Mouse (Mus musculus): ENCODE data around the gene Usf2.
"Not testable (repeated sequence)": the region's sequence is repeated elsewhere in the genome, so short reads cannot be mapped to it uniquely, and the experiment has no call there.

Gene Usf2

GRCm38 (mm10) chr7:30957367-30957783 is 772 bp upstream of the Usf2 start:
- peak; percentile 94 for DNase-seq

DNA sequence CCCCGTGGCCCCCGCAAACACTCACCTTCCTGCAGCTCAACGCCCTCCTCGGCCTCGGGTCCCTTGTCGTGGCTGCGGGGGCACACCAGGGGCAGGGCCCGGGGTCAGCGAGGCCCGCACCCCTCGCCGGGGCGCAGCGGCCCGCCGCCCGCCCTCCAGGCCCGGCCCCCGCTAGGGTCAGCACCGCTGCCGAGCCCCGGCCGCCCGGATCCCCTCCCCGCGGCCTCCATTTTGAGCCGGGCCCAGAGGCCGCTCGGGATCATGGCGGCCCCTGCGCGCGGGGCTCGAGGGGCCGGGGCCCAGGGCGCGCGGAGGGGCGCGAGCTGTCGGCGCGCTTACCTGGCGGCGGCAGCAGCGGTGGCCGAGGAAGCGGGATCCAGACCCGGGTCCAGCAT is 249 bp downstream of the Usf2 start:
- no peak for DNase-seq

GRCm38 (mm10) chr7:30955584-30956356 is 833 bp downstream of the Usf2 start:
- peak; percentile 95 for DNase-seq

DNA sequence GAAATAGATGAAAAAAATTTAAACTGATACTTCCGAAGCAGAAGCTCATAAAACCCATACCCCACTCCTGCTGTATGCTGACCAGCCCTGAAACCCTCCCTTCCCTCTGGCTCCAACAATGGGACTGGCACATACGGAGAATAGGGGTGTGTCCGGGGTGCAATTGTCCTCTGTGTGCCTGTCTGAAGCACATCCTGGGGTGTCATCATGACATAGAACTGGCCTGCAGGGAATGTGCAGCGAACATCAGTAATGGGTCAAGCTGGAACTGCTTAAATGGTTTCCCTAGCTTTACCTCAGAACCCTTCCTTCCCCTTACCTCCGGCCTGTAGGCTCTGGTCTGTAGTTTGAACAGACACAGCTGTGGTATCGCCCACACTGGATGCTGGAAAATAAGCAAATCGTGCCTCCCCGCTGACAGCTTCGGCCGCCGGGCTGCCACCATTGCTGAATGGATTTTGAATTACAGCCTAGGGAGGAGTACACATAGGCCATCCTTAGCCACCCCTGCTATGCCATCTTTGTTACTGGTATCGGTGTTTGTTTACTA is 1.6 kb downstream of the Usf2 start:
- no peak for DNase-seq

DNA sequence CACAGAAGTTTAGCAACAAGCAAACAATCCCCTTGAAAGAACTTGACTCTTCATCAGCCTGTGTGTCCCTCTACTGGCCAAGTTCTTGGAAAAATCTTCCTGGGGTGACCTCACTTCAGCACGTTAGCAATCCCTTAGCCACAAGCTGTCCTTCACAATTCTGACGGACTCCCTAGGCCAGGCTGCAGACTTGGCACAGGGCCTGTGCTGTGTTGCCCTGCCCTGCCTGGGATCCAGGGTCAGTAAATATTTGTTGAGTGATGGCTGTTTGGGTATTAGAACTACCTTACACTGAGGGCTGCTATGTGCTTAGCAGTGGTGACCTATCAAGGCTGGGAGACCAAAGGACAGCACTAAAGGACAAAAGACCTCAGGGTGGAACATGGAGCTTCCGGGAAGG is 2.6 kb downstream of the Usf2 start:
- peak; percentile 33 for DNase-seq

- DNase-seq = no peak
Observed at GRCm38 (mm10) chr7:30953459-30953858, 3.1 kb downstream of the Usf2 start.

DNA sequence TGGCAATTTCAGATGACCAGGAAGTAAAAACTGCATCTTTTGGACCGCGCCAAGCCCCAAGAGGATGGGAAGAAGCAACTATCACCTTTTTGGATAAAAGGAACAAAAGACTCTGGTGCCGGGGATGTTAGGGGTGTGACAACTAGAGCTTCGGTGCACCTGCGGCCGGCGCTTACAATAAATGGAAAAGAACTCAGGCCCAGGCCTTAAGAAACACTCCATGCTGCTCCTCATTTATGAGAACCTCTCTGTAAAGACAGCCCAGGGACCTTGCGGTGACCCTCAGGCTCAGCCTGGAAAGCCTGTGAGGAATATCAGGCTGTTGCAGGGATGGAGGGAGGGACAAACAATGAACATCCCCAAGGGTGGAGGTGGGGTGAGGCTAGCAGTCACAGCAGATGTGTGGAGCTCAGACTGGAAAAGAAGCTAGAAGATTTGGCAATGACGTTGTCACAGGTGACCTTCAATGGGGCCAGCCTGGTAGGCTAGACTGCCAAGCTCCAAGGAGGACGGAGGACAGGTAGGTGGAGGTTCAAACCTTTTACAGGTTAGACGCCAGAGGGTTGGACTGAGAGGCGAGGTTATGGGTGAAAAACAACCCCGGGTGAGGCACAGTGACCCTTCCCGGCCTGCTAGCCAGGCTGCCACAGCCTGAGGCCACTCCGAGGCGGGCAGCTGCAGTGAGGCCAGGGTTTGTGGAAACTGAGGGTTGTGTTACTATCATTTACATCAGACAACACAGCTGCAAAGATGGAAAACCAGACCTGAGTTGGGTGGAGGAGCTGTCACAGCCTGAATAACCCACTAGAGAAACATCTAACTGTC is 4.0 kb downstream of the Usf2 start:
- DNase-seq = no peak

- not testable (repeated sequence) for DNase-seq
Observed at GRCm38 (mm10) chr7:30949902-30950301, 6.7 kb downstream of the Usf2 start.

DNA sequence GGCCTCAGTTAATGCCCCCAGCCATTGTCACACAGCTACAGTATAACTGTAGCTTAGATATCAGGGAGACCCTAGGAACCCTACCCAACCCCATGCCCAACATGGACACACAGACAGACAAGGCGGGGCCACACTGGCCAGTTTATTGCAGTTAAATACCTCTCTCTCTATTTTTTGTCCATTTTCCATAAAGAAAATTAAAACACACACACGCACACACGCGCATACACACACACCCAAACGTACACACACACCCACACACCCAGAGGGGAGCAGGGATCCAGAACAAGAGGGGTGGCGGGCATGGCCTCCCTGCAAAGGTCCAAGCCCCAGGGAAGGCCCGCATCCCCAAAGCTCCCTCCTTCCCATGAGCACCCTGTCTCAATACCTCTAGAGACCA is 10.7 kb downstream of the Usf2 start:
- no peak for DNase-seq

DNA sequence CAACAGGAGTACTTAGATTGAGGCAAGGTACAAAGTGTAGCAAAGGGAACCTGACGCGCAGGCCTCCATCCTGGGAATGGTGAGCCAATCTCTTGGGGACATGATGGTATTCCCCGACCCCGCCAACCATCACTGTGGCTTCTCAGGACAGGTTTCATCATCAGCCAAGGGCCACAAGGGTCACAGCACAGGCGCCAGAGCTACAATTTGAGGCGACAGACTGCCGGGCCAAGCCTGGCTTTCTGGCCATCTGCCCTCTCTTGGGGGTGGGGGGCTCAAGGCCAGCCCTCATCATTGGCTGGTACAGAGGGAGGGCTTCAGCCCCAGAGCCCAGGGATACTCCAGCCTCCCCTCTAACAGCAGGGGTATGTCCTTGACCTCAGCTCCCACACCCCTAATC is 11.1 kb downstream of the Usf2 start:
- not testable (repeated sequence) for DNase-seq

DNA sequence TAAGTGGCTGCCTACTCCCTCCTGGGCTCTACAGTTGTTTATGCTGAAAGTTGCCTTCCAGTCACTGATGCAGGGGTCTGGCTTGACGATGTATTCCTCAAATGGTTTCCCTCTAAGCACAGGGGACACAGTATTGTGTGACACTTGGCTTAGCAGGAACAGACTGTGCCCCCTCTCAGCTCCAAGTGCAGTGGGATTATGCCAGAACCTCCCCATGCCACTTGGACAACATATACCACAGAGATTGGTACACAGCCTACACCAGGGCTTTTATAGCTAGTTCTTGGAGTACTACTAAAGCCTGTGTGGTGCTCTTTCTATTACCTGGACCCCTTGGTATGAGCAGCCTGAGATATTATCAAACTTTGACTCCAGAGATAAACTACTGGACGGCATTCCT is 11.9 kb downstream of the Usf2 start:
- not testable (repeated sequence) for DNase-seq

GRCm38 (mm10) chr7:30943909-30944635 is 12.5 kb downstream of the Usf2 start, which contains the start of gene Hamp:
TSS of gene Hamp (minus strand) at chr7:30944032.
- DNase-seq = no peak

GRCm38 (mm10) chr7:30942365-30942764 is 14.2 kb downstream of the Usf2 start:
- not testable (repeated sequence) for DNase-seq

DNA sequence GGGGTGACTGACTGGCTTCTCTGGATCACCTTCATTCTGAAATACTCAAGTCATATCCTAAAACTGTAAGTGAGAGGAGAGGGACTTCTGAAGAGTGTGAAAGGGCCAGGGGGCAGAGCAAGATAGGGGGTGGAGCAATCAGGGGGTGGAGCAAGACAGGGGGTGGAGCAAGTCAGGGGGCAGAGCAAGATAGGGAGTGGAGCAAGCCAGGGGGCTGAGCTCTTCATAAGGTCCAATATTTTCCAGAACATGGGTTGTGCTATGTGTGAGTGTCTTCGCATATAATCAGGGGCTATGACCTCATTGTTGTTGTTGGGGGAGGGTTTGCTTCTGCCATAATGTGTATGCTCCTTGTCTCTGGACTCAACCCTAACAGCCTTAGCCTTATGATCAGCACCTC is 16.5 kb downstream of the Usf2 start:
- DNase-seq = not testable (repeated sequence)

DNA sequence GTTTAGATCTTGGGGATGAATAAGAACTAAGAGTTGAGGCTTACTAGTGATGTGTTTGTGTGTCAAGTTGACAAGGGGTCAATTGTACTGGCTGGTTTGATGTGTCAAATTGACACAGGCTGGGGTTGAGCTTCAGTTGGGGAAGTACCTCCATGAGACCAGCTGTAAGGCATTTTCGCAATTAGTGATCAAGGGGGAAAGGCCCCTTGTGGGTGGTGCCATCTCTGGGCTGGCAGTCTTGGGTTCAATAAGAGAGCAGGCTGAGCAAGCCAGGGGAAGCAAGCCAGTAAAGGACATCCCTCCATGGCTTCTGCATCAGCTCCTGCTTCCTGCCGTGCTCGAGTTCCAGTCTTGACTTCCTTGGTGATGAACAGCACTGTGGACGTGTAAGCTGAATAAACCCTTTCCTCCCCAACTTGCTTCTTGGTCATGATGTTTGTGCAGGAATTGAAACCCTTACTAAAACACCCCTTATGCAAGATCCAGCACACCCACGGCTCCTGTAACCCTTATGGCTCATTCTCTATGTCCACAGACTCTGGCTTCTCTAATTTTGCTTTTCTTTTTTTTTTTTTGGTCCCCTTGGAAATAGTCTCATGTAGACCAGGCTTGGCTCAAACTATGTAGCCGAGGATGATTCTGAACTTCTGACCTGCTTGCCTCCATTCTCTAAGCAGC is 21.0 kb downstream of the Usf2 start:
- DNase-seq = not testable (repeated sequence)

- not testable (repeated sequence) for DNase-seq
Observed at GRCm38 (mm10) chr7:30924581-30924980, 32.0 kb downstream of the Usf2 start, which contains the start of gene Hamp2. TSS of gene Hamp2 (minus strand) at chr7:30924681.

DNA sequence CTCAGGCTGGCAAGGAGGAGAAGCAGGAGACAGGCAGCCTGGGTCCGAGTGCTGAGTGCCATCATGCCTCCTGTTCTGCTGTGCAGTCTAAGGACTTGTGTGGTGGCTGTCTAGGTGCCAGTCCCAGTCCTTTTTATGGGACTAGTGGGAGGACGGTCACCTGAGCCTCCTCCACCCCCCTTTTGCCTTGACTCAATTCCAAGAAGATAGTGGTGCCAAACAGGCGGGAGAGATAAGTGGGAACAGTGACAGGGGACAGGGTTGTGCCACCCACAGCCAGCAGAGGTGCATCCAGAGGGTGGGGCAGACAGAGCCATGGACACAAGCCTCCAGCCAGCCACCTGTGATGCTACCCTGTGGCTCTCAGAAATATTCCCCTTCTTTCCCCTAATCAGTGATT is 32.5 kb downstream of the Usf2 start:
- no peak for DNase-seq

DNA sequence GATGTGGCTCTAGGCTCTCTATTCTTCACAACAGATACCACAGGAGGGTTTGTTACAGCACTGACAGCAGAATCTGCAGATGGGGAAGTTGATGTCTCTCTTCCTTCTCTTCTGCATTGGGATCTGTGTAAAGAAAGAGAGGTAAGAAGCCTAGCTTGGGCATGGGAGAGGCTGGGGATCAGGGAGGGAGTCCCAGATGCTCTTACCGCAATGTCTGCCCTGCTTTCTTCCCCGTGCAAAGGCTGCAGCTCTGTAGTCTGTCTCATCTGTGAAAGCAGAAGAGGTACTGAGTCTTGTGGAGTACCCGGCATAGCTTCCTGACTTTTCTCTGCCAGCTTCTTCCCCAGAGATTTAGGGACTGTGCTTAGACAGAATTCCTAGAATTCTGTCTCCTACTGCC is 34.1 kb downstream of the Usf2 start:
- not testable (repeated sequence) for DNase-seq

GRCm38 (mm10) chr7:30920217-30920616 is 36.4 kb downstream of the Usf2 start:
- peak; percentile 38 for DNase-seq

DNA sequence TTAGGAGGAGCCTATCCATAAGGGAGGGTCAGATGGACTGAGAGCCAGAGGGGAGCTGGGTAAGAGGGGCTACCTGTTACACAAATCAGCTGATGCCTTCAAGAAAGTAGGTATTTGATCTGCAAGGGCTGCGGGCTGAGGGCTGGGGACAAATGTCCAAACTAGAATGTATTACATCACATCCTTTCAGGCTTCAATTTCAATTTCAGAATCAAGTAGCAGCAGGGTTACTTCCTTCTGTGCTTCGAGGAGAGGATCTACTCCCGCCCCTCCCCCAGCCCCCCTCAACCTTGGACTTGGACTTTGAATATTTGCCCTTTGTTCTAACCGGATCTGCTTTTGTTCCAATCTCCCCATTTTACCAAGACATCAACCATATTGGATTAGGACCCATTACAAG is 39.4 kb downstream of the Usf2 start:
- DNase-seq = no peak

DNA sequence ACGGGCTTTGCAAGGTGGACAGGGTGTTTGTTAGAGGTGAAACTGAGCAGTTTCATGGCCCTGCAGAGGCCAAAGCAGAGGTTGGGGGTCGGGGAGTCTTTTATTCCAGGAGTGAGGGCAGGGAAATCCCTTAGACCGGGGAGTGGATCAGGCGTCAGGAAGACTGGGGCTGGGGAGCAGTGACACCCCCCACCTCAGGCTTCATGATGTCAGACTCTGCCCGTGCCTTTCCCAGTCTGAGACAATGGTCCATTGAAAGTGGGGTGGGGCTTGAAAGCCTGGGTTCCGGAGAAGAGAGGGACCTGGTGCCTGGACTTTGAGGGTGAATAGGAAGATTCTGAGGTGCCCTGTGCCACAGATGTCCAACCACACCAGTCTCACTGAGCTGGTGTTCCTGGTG is 39.9 kb downstream of the Usf2 start:
- DNase-seq = no peak

DNA sequence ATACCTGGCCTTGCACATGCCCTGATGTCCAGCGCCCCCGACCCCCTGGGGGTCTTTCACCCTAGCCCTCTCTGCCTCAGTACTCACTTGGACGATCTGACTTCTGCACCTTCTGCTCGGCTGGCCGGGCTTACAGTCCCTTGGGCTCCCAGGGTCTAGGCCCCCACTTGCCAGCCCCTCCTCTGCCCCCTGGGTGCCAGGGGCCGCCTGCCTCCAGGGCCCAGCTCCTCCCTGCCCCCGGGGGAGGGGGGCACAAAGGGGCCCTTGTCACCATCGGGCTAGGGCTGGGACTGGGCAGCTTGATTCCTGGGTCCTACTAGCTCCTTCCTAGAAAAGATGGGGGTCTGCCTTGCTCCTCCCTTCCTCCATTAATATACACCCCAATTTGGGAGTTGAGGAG is 41.9 kb downstream of the Usf2 start, which contains the start of gene Mag:
Gene Mag, minus strand, starts transcription at position 142 of the 400 bp plus-strand sequence.
- DNase-seq = no peak
